Mouse (Mus musculus) inflammation-experienced regulatory T-cells, adult 6 months (primary cell): Measurements from ENCODE around the gene Phactr1. TPM values are rescaled to one million over a fixed set of nuclear protein-coding genes. Genes with fewer than 3 reads are reported as not detected.
"Not testable (repeated sequence)": the region's sequence is repeated elsewhere in the genome, so short reads cannot be mapped to it uniquely, and the experiment has no call there.

Source experiments
- ATAC-seq: one replicate; pipeline ENCODE4 v1.8.0; 2017
- polyA plus RNA-seq, 3 experiments: library from polyadenylated mRNA; unstranded; fragments of 100-300 nt; shearing (Covaris generic); gene quantifications; one replicate each; pipeline ENCODE4 v1.2.1; 2017

Phactr1 gene
- polyA plus RNA-seq, 3 experiments from 2014 or later = 0.58 TPM; not detected in 2

DNA sequence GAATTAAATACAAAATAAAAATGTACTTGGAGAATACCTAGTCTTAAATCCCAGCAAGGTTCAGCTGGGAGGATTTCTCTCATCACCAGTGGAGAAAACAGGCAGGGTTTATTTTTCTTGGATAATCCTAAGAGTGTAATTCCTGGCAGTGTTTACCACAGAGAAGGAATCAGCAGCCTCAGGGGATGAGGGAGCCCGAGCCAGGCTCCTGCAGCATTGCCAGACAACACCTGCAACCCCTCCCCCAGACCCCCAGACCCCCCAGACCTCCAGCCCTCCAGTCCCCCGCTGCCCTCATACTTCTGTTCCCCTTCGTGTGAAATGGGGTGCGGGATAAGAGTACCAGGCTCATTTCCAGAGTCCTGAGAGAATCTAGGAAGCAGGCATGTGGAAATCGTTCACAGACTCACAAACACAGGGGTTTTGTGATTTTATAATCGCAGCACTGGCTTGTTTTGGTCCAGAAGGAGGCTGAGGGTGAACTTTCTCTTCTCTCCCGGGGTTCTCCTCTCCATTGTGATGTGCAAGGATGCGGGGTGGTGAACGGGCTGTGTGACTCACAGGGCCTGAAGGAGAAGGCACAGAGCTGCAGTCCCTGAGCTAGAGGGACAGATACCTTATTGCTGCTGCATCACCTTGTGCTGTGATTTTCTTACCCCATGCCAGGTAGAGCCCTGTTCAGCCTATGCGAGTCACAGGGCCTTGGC, 249.3 kb downstream of the Phactr1 start:
- no peak for ATAC-seq

DNA sequence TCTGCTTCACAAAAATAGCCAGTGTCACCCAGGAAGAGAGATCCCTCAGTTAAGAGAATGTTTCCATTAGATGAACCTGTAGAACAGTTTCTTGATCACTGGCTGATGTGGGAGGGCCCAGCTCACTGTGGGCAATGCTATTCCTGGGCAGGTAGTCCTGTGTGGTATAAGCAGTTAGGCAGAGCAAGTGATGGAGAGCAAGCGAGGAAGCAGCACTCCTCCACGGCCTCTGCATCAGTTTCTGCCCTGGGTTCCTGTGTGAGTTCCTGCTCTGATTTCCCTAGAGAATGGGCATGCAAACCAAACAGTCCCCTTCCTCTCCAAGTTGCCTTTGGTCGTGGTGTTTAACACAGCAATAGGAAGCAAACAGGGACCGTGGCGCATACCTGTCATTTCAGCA, 251.6 kb downstream of the Phactr1 start:
- no peak for ATAC-seq

DNA sequence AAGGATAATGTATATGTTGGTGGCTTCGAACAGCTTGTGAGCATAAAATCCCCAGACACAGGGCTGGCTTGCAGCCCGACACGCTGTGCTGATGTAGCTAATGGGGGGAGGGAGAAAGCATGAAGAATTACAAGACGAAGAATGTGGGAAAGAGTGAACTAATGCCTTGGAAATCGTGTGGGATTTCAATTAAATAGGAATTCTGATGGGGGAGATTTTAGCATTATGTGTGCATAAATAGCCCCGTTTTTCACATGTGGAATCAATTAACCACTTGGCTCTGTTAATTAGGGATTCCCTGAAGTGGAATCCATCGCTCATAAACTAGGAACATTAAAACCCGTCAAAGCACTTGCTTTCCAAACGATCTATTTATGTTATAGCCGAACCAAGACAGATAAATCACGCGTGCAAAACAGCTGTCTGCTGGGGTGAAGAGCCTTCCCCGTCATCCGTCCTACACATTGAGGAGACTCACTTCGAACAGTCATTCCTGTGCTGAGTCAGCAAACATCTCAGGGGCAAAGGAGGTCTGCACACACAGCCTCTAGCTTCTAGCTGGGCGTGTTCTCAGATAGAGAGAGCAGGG, 254.2 kb downstream of the Phactr1 start:
- no peak for ATAC-seq

DNA sequence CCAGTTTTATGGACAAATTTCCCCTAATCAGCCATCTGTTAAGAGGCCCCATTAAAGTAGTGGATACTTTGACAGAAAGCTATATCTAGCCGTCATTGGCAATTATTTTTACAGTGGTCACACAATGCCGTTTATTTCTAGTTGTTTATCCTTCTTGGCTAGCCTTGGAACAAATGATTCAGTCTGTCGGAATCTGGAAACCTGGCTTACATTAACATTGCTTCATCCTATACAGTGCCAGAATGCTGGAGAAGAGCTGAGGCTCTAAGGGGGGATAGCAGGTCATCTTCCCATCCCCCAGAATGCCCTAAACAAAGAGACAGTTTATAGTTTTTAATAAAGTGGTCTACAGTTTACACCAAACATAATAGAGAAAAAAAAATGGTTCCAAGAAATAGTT, 257.4 kb downstream of the Phactr1 start:
- ATAC-seq = no peak

DNA sequence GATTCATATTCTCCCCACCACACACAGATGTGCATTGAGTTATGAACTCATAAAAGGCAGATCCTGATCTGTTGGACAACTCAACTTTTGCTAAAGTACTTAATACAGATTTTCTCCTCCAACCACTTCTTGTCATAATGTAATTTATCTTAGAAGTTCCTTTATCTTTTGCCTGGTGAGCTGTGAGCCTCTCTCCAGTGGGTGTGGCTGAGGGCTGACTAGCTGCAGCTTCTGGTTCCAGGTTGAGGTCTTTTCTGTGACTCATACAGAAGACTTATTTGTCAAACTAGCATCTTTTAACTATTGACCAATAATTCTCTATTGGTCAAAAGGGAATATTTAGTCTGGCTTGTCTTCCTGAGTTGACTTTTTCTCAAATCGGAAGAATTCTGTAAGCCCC, 257.9 kb downstream of the Phactr1 start:
- no peak for ATAC-seq

DNA sequence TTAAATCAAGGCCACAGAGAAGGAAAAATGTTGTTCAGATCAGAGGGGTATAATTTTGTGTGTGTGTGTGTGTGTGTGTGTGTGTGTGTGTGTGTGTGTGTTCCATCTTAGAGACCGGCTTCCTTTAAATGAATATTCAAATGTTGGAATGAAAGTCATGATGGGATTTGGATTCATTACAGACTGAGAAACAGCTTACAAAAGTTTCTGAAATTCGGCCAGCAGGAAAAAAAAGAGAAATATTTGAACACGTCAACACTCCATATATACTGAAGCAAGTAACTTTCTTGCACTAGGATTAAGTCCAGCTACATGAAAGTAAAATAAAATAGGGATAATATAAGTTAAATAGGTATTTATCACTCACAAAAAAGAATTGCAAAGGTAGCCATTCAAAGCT, 259.8 kb downstream of the Phactr1 start:
- no peak for ATAC-seq

DNA sequence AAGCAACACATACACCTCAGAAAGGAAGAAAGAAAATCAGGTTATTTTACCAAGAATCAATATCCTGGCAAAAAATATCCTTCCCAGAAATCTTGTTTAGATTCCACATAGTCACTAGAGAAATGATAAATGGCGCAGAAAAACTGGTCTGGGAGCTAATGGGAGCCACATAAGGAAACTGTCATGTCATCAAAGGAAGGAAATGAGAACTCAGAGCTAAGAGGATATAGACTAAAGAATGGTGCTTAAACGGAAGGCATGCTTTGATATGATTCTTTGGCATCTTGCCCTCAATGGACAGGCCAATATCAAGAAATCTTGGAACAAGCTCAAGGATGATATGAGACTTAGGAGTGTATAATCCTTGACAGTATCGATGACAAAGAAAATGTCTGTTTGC, 263.7 kb downstream of the Phactr1 start:
- ATAC-seq = no peak

DNA sequence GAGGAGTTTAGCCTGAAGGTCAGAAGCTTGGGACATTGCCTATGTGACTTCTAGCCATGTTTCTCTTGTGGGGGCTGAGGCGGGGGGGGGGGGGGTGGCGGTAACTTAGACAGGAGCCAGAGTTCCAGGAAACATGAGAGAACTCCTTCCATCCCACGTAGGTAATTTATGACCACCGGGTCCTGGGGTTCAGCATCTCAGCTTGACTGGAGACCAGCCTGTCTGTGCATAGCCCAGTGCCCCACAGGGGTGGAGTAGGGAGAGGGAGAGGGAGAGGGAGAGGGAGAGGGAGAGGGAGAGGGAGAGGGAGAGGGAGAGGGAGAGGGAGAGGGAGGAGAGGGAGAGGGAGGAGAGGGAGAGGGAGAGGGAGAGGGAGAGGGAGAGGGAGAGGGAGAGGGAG, 264.8 kb downstream of the Phactr1 start:
- not testable (repeated sequence) for ATAC-seq

DNA sequence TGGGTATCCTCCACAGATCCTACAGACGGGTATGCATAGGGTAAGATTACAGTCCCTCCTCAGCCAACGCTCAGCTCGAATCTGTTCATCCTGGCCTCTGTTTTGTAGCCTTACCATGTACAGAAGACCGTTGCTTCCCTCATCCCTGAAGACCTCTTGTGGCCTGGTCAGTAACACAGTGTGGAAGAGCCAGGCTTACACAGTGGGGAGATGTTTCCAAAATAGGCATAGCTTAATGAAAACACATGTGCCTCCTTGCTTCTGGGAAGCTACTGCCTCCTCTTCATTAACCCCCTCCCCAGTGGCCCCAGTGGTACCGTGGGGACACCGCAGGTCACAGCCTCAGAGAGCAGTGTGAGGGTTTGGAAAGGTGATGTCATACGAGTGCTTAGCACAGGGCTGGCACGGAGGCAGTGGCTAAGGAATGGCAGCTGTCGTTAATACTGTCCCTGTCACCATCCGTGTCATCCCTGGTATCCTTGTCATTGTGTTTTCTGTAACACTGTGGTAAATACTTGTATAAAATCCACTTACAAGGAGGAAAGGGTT, 268.4 kb downstream of the Phactr1 start:
- ATAC-seq = no peak

DNA sequence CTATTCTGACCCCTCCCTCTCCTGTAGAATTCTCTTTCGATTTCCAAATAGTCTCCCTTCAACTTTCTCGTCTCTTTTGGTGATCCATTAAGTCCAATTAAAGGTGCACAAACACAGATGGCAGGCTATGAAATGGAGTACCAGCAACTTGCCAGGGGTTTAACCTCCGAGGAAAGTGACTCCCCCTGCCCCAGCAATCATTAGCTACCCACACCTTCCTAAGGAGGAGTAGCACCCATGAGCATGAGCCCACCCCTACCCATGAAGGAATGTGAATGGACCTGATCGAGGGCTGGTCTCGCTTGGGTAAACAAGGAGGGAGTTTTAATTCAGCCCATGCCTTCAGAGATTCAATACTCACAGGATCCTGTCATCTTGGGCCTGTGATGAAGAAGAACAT, 268.9 kb downstream of the Phactr1 start:
- ATAC-seq = no peak

DNA sequence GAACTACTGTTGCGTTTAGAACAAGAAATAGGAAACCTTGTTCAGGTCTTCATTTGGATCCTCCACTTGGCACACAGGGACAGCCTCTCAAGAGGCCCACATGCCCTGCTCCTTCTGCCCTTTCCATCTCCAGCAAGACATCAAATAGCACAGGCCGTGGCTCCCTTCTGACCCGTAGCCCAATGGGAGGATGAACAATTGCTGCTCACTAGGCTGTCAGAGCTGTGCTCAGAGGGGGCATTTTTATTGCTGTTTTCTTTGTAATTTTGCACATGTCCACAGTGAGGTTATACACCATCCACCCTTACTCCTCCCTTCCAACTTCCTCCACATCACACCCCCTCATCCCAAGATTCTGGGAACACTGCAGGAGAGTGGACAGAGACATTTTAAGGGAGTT, 269.6 kb downstream of the Phactr1 start:
- no peak for ATAC-seq

DNA sequence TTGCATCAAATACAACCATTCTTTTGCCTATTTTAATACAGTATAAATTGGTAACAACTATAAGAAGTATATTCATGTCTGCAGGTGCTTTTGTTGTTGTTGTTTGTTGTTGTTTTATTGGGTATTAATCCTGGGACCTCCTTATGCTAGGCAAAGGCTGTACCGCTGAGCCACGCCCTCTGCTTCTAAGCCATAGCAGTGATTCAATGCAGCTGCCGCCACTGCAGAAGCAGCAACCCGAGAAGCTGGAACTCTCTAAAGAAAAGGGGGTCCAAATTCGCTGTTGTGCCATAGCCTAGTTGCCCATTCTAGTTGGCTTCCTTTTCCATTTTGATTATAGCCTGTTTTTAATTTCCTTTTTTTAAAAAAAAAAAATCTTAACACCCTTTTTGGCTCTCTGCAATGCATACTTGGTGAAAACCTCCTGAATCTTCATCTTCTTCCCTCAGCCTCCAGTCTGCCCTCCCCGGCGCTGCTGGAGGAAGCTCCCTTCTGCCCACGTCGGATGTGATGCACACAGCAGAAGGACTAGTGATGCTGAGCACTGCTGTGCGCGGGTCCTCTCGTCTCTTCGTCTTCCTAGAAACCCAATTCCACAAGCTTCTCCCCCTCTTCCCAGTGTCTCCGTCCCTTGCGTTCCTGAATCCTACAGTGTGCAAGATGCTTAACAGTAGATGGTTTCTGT, 271.8 kb downstream of the Phactr1 start:
- ATAC-seq = no peak

DNA sequence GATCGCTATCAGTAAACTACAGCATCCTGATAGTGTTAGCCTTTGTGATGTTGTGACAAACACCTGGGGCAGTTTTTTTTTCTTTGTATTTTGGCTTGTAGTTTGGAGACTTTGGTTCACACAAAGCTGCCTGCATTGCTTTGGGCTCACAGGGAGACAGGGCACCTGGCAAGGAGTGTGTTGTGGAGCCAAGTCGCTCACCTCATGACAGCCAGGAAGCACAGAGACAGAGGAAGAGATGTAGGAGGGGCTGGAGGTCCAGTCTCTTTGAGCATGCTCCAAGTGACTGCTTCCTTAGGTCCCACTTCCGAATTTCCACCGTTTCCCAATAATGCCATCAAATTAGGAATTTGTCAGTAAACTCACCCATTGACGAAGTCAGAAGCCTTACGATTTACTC, 272.6 kb downstream of the Phactr1 start:
- ATAC-seq = no peak

DNA sequence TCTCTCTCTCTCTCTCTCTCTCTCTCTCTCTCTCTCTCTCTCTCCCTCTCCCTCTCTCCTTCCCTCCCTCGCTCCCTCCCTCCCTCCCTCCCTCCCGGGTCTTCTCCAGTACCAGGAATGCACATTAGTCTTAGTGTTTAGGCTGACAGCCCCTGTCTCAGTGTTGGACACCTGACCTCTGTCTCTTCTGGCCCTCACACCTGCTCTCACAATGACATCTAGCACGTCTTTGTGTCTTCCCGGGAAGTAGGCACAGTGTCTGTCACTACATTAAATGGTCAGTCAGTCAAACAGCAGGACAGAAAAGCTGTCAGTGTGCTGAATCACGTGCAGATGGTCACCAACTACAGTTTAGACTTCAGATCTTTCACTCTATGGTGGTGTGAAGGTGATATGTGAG, 273.7 kb downstream of the Phactr1 start:
- ATAC-seq = no peak

DNA sequence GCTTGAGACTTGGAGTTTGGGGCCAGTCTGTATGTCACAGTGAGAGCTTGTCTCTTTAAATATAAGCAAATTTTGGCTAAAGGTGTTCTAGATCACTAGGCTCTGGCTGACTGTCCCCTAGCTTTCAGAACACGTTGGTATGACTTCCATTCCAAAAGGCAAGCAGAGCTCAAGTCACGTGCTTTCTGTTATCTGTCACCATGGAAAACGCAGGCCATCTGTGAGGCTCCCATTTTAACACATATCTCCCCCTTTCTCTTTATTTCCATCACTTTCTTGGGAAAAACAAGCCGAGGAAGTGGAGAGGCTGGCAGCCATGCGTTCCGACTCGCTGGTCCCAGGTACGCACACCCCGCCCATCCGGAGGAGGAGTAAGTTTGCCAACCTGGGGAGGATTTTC, 275.9 kb downstream of the Phactr1 start:
- no peak for ATAC-seq

DNA sequence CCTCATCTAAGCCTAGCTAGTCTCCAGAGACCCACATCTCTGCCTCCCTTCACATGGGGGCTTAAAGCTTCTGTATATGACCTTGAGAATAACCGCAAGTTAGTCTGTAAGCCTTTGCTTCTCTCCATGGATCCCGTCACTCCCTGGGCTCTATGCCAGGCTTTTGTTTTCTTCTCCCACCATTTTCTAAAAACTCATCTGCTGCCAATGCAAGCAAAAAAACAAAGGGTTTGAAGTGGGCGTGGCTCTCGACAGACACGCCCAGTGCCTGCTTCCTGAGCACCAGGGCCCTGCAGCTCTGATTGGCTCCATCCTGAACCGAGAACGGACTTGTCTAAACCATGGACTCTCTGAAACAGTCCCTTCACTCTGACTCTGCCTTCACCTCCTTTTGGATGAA, 277.4 kb downstream of the Phactr1 start:
- ATAC-seq = no peak

DNA sequence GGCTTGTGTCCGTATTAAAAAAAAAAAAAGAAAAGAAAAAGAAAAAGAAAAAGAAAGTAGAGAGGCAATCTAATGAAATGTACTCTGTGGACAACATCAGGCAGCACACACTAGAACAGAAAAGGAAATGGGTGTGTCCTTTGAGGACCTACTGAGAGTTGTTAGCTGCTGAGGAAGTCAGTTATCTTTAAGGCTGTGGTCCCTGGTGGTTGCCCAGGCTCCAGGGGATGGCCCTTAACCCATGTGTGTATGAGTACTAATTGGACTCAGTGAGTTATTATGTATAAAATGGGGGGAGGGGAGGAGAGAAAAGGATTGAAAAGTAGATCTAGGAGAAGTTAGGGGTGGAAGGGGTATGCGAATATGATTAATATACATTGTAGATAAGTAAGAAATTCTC, 278.4 kb downstream of the Phactr1 start:
- ATAC-seq = no peak

DNA sequence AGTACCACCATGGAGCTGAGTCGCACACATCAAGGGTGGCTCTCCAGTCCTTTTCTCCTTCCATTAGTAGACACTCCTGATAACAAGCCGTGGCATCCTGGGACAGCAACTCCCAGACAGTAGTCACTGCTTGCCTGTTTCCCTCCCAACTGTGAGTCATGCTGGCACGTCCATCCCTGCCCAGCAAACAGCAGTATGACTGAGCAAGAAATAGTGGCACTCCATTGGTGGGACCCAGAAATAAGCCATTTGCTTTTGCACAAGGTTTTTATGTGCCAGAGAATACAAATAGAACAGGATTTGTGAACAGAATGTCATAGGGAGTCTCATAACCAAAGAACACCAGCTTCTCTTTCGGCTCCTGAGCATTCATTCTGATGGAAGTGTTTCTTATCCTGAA, 281.1 kb downstream of the Phactr1 start:
- ATAC-seq = no peak

DNA sequence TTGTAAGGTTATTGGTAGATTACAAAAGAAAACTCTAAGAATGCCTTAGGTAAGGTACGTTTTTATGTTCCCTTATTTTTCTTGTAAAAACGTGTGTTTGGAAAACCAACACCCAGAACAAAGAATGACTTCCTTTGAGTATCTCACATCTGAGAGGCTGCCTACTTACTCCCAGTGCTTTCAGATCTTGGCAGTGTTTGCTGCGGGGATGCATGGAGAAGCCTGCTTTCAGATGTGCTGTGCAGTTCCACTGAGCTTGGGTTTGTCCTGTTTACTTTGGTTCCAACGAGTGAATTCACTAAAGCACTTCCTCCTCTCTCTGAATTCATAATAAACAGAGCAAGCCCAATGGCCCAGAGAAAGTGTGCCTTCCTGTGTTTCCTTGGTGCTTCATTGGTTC, 288.1 kb downstream of the Phactr1 start:
- no peak for ATAC-seq

DNA sequence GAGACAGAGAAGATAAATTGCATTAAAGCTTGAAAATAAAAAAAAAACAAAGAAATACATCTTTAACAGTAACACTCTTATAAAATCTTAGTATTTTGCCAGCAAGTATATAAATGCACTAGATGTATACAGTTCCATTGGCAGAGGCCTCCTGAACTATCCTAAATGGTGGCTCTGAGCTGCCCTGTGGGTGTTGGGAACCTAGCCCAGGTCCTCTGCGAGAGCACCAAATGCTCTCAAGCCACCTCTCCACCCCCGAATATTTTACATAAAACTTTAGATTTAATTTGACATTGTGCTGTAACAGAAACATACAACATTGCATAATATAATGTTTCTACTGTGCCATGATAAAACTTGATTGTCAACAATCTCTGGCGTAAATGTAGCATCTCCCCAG, 293.1 kb downstream of the Phactr1 start:
- ATAC-seq = no peak

DNA sequence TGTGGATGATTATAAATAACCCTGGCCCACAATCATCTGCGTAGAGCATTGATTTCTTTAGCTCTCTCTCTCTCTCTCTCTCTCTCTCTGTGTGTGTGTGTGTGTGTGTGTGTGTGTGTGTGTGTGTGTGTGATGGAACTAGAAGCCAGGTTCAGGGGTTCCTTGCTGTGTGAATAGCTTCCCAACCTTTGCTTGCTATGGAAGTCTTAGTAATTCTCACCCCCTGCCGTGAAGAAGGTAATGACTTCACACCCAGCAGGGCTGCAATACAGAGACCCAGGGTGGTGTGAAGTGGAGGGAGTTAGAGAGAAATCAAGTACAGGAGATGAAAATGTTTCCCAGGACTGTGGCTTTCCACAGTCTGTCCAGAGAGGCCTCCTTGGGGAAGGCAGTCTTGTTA, 293.5 kb downstream of the Phactr1 start:
- no peak for ATAC-seq

DNA sequence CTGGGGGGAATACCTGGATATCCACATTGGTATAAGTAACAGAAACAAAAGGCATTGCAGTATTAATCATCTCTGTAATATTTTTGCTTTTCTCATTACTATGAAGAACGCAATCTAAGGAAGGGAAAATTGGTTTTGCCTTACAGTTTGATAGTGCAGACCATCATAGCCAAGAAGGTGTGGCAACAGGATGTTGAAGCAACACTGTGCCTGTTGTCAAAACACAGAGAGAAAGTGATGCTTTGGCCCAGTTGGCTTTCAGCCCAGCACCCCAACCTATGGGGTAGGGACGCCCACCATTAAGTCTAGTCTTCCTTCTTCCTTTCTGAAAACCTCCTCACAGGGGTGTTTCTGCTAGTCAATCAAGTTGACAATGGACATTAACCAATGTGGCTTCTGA, 294.1 kb downstream of the Phactr1 start:
- ATAC-seq = no peak

DNA sequence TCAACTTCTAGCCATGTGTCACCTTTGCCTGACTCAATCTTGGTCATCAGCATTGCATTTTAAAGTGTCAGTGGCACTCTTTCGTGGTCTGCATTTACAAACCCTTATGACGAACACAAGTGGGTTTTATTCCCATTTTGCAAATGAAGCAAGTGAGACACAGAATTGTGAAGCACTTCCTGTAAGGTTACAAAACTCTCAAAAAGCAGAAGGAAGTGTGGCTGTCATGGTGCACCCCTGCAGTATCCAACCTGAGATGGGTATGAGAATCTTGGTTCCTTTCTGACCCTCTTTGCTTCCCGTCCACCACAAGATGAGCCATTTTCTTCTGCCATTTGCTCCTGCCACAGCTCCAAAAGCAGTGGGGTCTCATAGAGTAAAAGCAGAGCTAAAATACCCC, 295.7 kb downstream of the Phactr1 start:
- ATAC-seq = no peak

DNA sequence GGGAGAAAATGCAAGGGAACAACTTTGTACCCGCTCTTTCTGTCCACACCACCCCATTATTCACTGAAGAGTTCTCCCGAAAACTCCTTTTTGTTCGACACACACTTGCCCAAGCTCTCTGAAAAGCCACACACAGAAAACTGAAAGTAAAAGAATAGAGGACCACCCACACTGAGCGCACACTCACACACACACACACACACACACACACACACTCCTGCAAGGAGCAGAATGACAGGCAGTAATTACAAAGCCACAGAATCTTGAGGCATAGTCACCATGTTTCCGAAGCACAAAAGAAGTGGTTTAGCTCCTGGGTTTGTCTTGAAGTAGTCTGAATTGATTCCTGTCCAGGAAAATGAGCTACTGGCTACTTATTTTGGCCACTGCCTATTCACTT, 296.5 kb downstream of the Phactr1 start:
- ATAC-seq = no peak
